Mouse (Mus musculus) neutrophil, adult 5-6 weeks (primary cell): Measurements from ENCODE around the gene Nckap1l. TPM values are rescaled to one million over a fixed set of nuclear protein-coding genes. Genes with fewer than 3 reads are reported as not detected.
A peak's percentile ranks its signal among the peaks of the same experiment; 100 is the strongest.
"Not testable (repeated sequence)": the region's sequence is repeated elsewhere in the genome, so short reads cannot be mapped to it uniquely, and the experiment has no call there.

ENCODE experiments used
- ATAC-seq: fragments of 151-379, 151-347 bp; 2 replicates; pipeline ENCODE4 v1.8.0; 2017; ENCODE audit warnings: mild to moderate bottlenecking, moderate TSS enrichment; ENCODE audit not compliant: insufficient number of reproducible peaks, poor library complexity, low FRiP score, severe bottlenecking; ENCODE audit errors: extremely low read depth
- total RNA-seq: library from RNA; stranded (forward); fragments of 200-1000 nt; gene quantifications from 2 replicates; pipeline ENCODE4 v1.2.3, GENCODE M21; 2017

The Nckap1l gene
- 360 and 385 TPM in 2 replicates for total RNA-seq

- peak; percentile 100 for ATAC-seq
Observed at GRCm38 (mm10) chr15:103453551-103454218, at the start of gene Nckap1l. Gene Nckap1l (plus strand): TSS chr15:103453794.

- ATAC-seq, result not testable (repeated sequence)
Observed at GRCm38 (mm10) chr15:103405586-103405985, 48.0 kb upstream of the Nckap1l start.

- no peak for ATAC-seq
Observed at GRCm38 (mm10) chr15:103427017-103427416, 26.6 kb upstream of the Nckap1l start.

- ATAC-seq, result no peak
Observed at GRCm38 (mm10) chr15:103430241-103430640, 23.4 kb upstream of the Nckap1l start, which contains the start of gene Gtsf1. Gene Gtsf1 (minus strand): TSS chr15:103430470.

- not testable (repeated sequence) for ATAC-seq
Observed at GRCm38 (mm10) chr15:103445966-103446365, 7.6 kb upstream of the Nckap1l start.

GRCm38 (mm10) chr15:103448369-103448768 lies 5.2 kb upstream of the Nckap1l start, which contains the start of gene Gtsf2:
Gene Gtsf2 (minus strand): TSS chr15:103448469.
- ATAC-seq, result no peak

- no peak for ATAC-seq
Observed at GRCm38 (mm10) chr15:103454449-103454848, 855 bp downstream of the Nckap1l start.

GRCm38 (mm10) chr15:103462539-103463261 lies 9.1 kb downstream of the Nckap1l start:
- no peak for ATAC-seq

- ATAC-seq, result no peak
Observed at GRCm38 (mm10) chr15:103471488-103472194, 18.0 kb downstream of the Nckap1l start.

GRCm38 (mm10) chr15:103472265-103472664 lies 18.7 kb downstream of the Nckap1l start:
- ATAC-seq, result no peak

GRCm38 (mm10) chr15:103473182-103473581 lies 19.6 kb downstream of the Nckap1l start:
- no peak for ATAC-seq

- ATAC-seq, result no peak
Observed at GRCm38 (mm10) chr15:103473769-103474168, 20.2 kb downstream of the Nckap1l start.

- no peak for ATAC-seq
Observed at GRCm38 (mm10) chr15:103479080-103479606, 25.5 kb downstream of the Nckap1l start.

- ATAC-seq, result no peak
Observed at GRCm38 (mm10) chr15:103480129-103480528, 26.5 kb downstream of the Nckap1l start.

- no peak for ATAC-seq
Observed at GRCm38 (mm10) chr15:103482488-103482887, 28.9 kb downstream of the Nckap1l start.

- ATAC-seq, result no peak
Observed at GRCm38 (mm10) chr15:103484490-103484889, 30.9 kb downstream of the Nckap1l start.

GRCm38 (mm10) chr15:103485106-103485505 lies 31.5 kb downstream of the Nckap1l start:
- ATAC-seq, result no peak

- ATAC-seq, result no peak
Observed at GRCm38 (mm10) chr15:103486658-103487057, 33.1 kb downstream of the Nckap1l start.

GRCm38 (mm10) chr15:103488336-103488735 lies 34.7 kb downstream of the Nckap1l start:
- no peak for ATAC-seq
